Mouse (Mus musculus) brown adipose tissue, adult 24 weeks (tissue): ENCODE measurements at regions not wholly inside any gene's neighbourhood (a gene's known extent, or its start where the extent isn't known, plus 50 kb on each side); places are given as distances from the start of the nearest gene placed in this dataset.

Source experiments
- H3K27ac ChIP-seq: fragments of 200-500 bp; replicated peaks from 2 replicates; pipeline ENCODE4 v1.5.1; 2012; ENCODE audit warnings: low read depth, mild to moderate bottlenecking, low read length
- H3K4me1 ChIP-seq: fragments of 200-500 bp; 2 replicates; pipeline ENCODE4 v1.6.1; 2012; ENCODE audit warnings: low read length, mixed read lengths; ENCODE audit not compliant: control insufficient read depth, insufficient read depth, insufficient read length
- H3K4me3 ChIP-seq: fragments of 200-500 bp; 2 replicates; pipeline ENCODE4 v1.5.1; 2012; ENCODE audit warnings: low read depth, mild to moderate bottlenecking, low read length, moderate library complexity; ENCODE audit not compliant: insufficient read depth

- H3K27ac ChIP-seq, result no peak overlapping the region
- no peak overlapping the region for H3K4me3 ChIP-seq
- H3K4me1 ChIP-seq, result no peaks in the 10 kb centered on the region
These were observed 175.1 kb downstream of the Fndc1 start for GRCm38 (mm10) chr17:7652037-7652436.

GRCm38 (mm10) chr17:7650417-7650816, 176.7 kb downstream of the Fndc1 start:
- Histone ChIP-seq H3K27ac (no peak overlapping the region), H3K4me1 (no peaks in the 10 kb centered on the region), H3K4me3 (no peak overlapping the region)

- H3K4me3 ChIP-seq, result no peak overlapping the region
- no peaks in the 10 kb centered on the region for H3K4me1 ChIP-seq
- no peak overlapping the region for H3K27ac ChIP-seq
These were observed 182.1 kb downstream of the Fndc1 start for GRCm38 (mm10) chr17:7644857-7645481.

- H3K4me3 ChIP-seq, result no peak overlapping the region
These were observed 183.5 kb downstream of the Fndc1 start for GRCm38 (mm10) chr17:7643640-7644039.

GRCm38 (mm10) chr17:7642442-7642887, 184.6 kb downstream of the Fndc1 start:
- H3K4me3 ChIP-seq, result no peak overlapping the region
- H3K27ac ChIP-seq, result no peak overlapping the region
- no peaks in the 10 kb centered on the region for H3K4me1 ChIP-seq

More at GRCm38 (mm10) chr17:7643640-7644039, 183.5 kb downstream of the Fndc1 start:
- H3K4me1 ChIP-seq, result no peaks in the 10 kb centered on the region
- no peak overlapping the region for H3K27ac ChIP-seq

GRCm38 (mm10) chr17:7634291-7634664, 192.8 kb downstream of the Fndc1 start:
- Histone ChIP-seq H3K4me3 (no peak overlapping the region), H3K4me1 (peaks cover 3% of the 10 kb centered on the region; the same call in 1 of the 2 replicates), H3K27ac (no peak overlapping the region)

GRCm38 (mm10) chr17:7633382-7634290, 193.5 kb downstream of the Fndc1 start:
- Histone ChIP-seq H3K4me1 (peaks cover 3% of the 10 kb centered on the region; the same call in 1 of the 2 replicates), H3K27ac (no peak overlapping the region), H3K4me3 (no peak overlapping the region)

GRCm38 (mm10) chr17:7625746-7626145, 201.4 kb downstream of the Fndc1 start:
- Histone ChIP-seq H3K4me1 (peaks cover 2% of the 10 kb centered on the region; the same call in 1 of the 2 replicates), H3K4me3 (no peak overlapping the region), H3K27ac (0 out of 2 replicates have a peak overlapping the region, but pooled peaks have one; percentile 48)

- Histone ChIP-seq H3K4me3 (no peak overlapping the region), H3K27ac (no peak overlapping the region), H3K4me1 (peaks cover 5% of the 10 kb centered on the region)
These were observed 203.7 kb downstream of the Fndc1 start for GRCm38 (mm10) chr17:7623392-7623791.

- Histone ChIP-seq H3K27ac (no peak overlapping the region), H3K4me1 (peaks cover 5% of the 10 kb centered on the region), H3K4me3 (no peak overlapping the region)
These were observed 205.8 kb downstream of the Fndc1 start for GRCm38 (mm10) chr17:7621262-7621661.

GRCm38 (mm10) chr17:7620166-7620565, 206.9 kb downstream of the Fndc1 start:
- H3K4me1 ChIP-seq, result peaks cover 3% of the 10 kb centered on the region
- no peak overlapping the region for H3K4me3 ChIP-seq
- no peak overlapping the region for H3K27ac ChIP-seq

- Histone ChIP-seq H3K4me1 (peaks cover 3% of the 10 kb centered on the region), H3K4me3 (no peak overlapping the region), H3K27ac (no peak overlapping the region)
These were observed 207.5 kb downstream of the Fndc1 start for GRCm38 (mm10) chr17:7619641-7620040.

- no peak overlapping the region for H3K4me3 ChIP-seq
- H3K27ac ChIP-seq, result no peak overlapping the region
- H3K4me1 ChIP-seq, result no peaks in the 10 kb centered on the region
These were observed 219.1 kb downstream of the Fndc1 start for GRCm38 (mm10) chr17:7608046-7608445.

- Histone ChIP-seq H3K4me1 (no peaks in the 10 kb centered on the region), H3K27ac (no peak overlapping the region), H3K4me3 (no peak overlapping the region)
These were observed 219.7 kb downstream of the Fndc1 start for GRCm38 (mm10) chr17:7607431-7607830.

- H3K27ac ChIP-seq, result no peak overlapping the region
- H3K4me1 ChIP-seq, result no peaks in the 10 kb centered on the region
- H3K4me3 ChIP-seq, result no peak overlapping the region
These were observed 219.7 kb upstream of the Unc93a2 start for GRCm38 (mm10) chr17:7604813-7605504.
